Mouse (Mus musculus): ENCODE results near the gene Nrxn1. TPM values are rescaled to one million over a fixed set of nuclear protein-coding genes. Genes with fewer than 3 reads are reported as not detected.

The Nrxn1 gene
- polyA plus RNA-seq, 1 experiment from 2014 or later, result 2.1 TPM

- no peak for TF ChIP-seq CTCF (IDR thresholded peaks at IDR 0.05; ENCODE audit: low read depth)
- Histone ChIP-seq H3K4me2 (no peak overlapping the region), H3K9ac (no peak overlapping the region), H3K27ac (ENCODE audit: low read depth) (no peak overlapping the region), H3K9me3 (ENCODE audit: low read depth, low read length) (no peaks in the 10 kb centered on the region), H3K4me3 (ENCODE audit: low read depth, low read length) (no peak overlapping the region), H3K27me3 (ENCODE audit: insufficient read depth, low read length) (peaks cover 17% of the 10 kb centered on the region), H3K36me3 (ENCODE audit: insufficient read depth) (no peaks in the 10 kb centered on the region), H3K4me1 (ENCODE audit: insufficient read depth) (no peaks in the 10 kb centered on the region)
- DNase-seq (no peak), ATAC-seq (ENCODE audit: insufficient read depth) (no peak)
- WGBS, result 70% methylated on average over 2 of the region's 2 CpGs
Measured at GRCm38 (mm10) chr17:90451384-90451783, 641.5 kb downstream of the Nrxn1 start.

GRCm38 (mm10) chr17:90443067-90443466, 649.8 kb downstream of the Nrxn1 start:
- no peak for ATAC-seq (ENCODE audit: insufficient read depth)
- Histone ChIP-seq H3K27ac (ENCODE audit: low read depth) (no peak overlapping the region), H3K4me1 (ENCODE audit: insufficient read depth) (no peaks in the 10 kb centered on the region), H3K36me3 (ENCODE audit: insufficient read depth) (no peaks in the 10 kb centered on the region), H3K9me3 (ENCODE audit: low read depth, low read length) (no peaks in the 10 kb centered on the region), H3K9ac (no peak overlapping the region), H3K27me3 (ENCODE audit: insufficient read depth, low read length) (no peaks in the 10 kb centered on the region), H3K4me3 (ENCODE audit: low read depth, low read length) (no peak overlapping the region), H3K4me2 (no peak overlapping the region)
- DNase-seq, result no peak
- TF ChIP-seq CTCF (IDR thresholded peaks at IDR 0.05; ENCODE audit: low read depth), result no peak

GRCm38 (mm10) chr17:90435836-90436235, 657.0 kb downstream of the Nrxn1 start:
- Histone ChIP-seq H3K4me3 (ENCODE audit: low read depth, low read length) (no peak overlapping the region), H3K36me3 (ENCODE audit: insufficient read depth) (no peaks in the 10 kb centered on the region), H3K27me3 (ENCODE audit: insufficient read depth, low read length) (no peaks in the 10 kb centered on the region), H3K9me3 (ENCODE audit: low read depth, low read length) (no peaks in the 10 kb centered on the region), H3K4me1 (ENCODE audit: insufficient read depth) (no peaks in the 10 kb centered on the region), H3K9ac (no peak overlapping the region), H3K4me2 (no peak overlapping the region), H3K27ac (ENCODE audit: low read depth) (no peak overlapping the region)
- no peak for DNase-seq
- no peak for TF ChIP-seq CTCF (IDR thresholded peaks at IDR 0.05; ENCODE audit: low read depth)
- ATAC-seq (ENCODE audit: insufficient read depth), result no peak

GRCm38 (mm10) chr17:90435371-90435770, 657.5 kb downstream of the Nrxn1 start:
- DNase-seq (no peak), ATAC-seq (ENCODE audit: insufficient read depth) (no peak)
- no peak for TF ChIP-seq CTCF (IDR thresholded peaks at IDR 0.05; ENCODE audit: low read depth)
- Histone ChIP-seq H3K4me3 (ENCODE audit: low read depth, low read length) (no peak overlapping the region), H3K4me2 (no peak overlapping the region), H3K9me3 (ENCODE audit: low read depth, low read length) (no peaks in the 10 kb centered on the region), H3K36me3 (ENCODE audit: insufficient read depth) (no peaks in the 10 kb centered on the region), H3K27ac (ENCODE audit: low read depth) (no peak overlapping the region), H3K27me3 (ENCODE audit: insufficient read depth, low read length) (no peaks in the 10 kb centered on the region), H3K9ac (no peak overlapping the region), H3K4me1 (ENCODE audit: insufficient read depth) (no peaks in the 10 kb centered on the region)
- WGBS, result 68% methylated on average over 2 of the region's 2 CpGs

GRCm38 (mm10) chr17:90430211-90430610, 662.7 kb downstream of the Nrxn1 start:
- H3K4me3 ChIP-seq (ENCODE audit: low read depth, low read length), result no peak overlapping the region
- H3K36me3 ChIP-seq (ENCODE audit: insufficient read depth), result no peaks in the 10 kb centered on the region
- H3K27ac ChIP-seq (ENCODE audit: low read depth), result no peak overlapping the region
- no peak overlapping the region for H3K4me2 ChIP-seq
- H3K9me3 ChIP-seq (ENCODE audit: low read depth, low read length), result no peaks in the 10 kb centered on the region
- H3K27me3 ChIP-seq (ENCODE audit: insufficient read depth, low read length), result no peaks in the 10 kb centered on the region
- WGBS, result 77% methylated on average over 1 of the region's 1 CpGs
- no peak for ATAC-seq (ENCODE audit: insufficient read depth)
- no peak overlapping the region for H3K9ac ChIP-seq
- no peak for DNase-seq
- no peaks in the 10 kb centered on the region for H3K4me1 ChIP-seq (ENCODE audit: insufficient read depth)
- TF ChIP-seq CTCF (IDR thresholded peaks at IDR 0.05; ENCODE audit: low read depth), result no peak

GRCm38 (mm10) chr17:90425974-90426373, 666.9 kb downstream of the Nrxn1 start:
- no peak for ATAC-seq (ENCODE audit: insufficient read depth)
- no peaks in the 10 kb centered on the region for H3K27me3 ChIP-seq (ENCODE audit: insufficient read depth, low read length)
- no peak overlapping the region for H3K9ac ChIP-seq
- no peak for DNase-seq
- H3K4me3 ChIP-seq (ENCODE audit: low read depth, low read length), result no peak overlapping the region
- no peaks in the 10 kb centered on the region for H3K36me3 ChIP-seq (ENCODE audit: insufficient read depth)
- no peak overlapping the region for H3K27ac ChIP-seq (ENCODE audit: low read depth)
- 80% methylated on average over 3 of the region's 3 CpGs for WGBS
- no peak overlapping the region for H3K4me2 ChIP-seq
- TF ChIP-seq CTCF (IDR thresholded peaks at IDR 0.05; ENCODE audit: low read depth), result no peak
- no peaks in the 10 kb centered on the region for H3K4me1 ChIP-seq (ENCODE audit: insufficient read depth)
- H3K9me3 ChIP-seq (ENCODE audit: low read depth, low read length), result no peaks in the 10 kb centered on the region

GRCm38 (mm10) chr17:90422591-90422990, 670.3 kb downstream of the Nrxn1 start:
- TF ChIP-seq CTCF (IDR thresholded peaks at IDR 0.05; ENCODE audit: low read depth), result no peak
- Histone ChIP-seq H3K27me3 (ENCODE audit: insufficient read depth, low read length) (no peaks in the 10 kb centered on the region), H3K36me3 (ENCODE audit: insufficient read depth) (no peaks in the 10 kb centered on the region), H3K4me3 (ENCODE audit: low read depth, low read length) (no peak overlapping the region), H3K4me1 (ENCODE audit: insufficient read depth) (no peaks in the 10 kb centered on the region), H3K9ac (no peak overlapping the region), H3K4me2 (no peak overlapping the region), H3K27ac (ENCODE audit: low read depth) (no peak overlapping the region), H3K9me3 (ENCODE audit: low read depth, low read length) (no peaks in the 10 kb centered on the region)
- 85% methylated on average over 3 of the region's 3 CpGs for WGBS
- ATAC-seq (ENCODE audit: insufficient read depth) (no peak), DNase-seq (no peak)

GRCm38 (mm10) chr17:90420757-90421156, 672.1 kb downstream of the Nrxn1 start:
- Histone ChIP-seq H3K9ac (no peak overlapping the region), H3K36me3 (ENCODE audit: insufficient read depth) (no peaks in the 10 kb centered on the region), H3K4me3 (ENCODE audit: low read depth, low read length) (no peak overlapping the region), H3K4me2 (no peak overlapping the region), H3K9me3 (ENCODE audit: low read depth, low read length) (no peaks in the 10 kb centered on the region), H3K27ac (ENCODE audit: low read depth) (no peak overlapping the region), H3K27me3 (ENCODE audit: insufficient read depth, low read length) (no peaks in the 10 kb centered on the region), H3K4me1 (ENCODE audit: insufficient read depth) (no peaks in the 10 kb centered on the region)
- 82% methylated on average over 2 of the region's 2 CpGs for WGBS
- ATAC-seq (ENCODE audit: insufficient read depth), result no peak
- TF ChIP-seq CTCF (IDR thresholded peaks at IDR 0.05; ENCODE audit: low read depth), result no peak
- DNase-seq, result no peak
